Mouse (Mus musculus): ENCODE measurements around the gene Fam222a. TPM values are rescaled to one million over a fixed set of nuclear protein-coding genes. Genes with fewer than 3 reads are reported as not detected.

The Fam222a gene
- polyA plus RNA-seq, 1 experiment from 2014 or later, result 9.9 TPM

DNA sequence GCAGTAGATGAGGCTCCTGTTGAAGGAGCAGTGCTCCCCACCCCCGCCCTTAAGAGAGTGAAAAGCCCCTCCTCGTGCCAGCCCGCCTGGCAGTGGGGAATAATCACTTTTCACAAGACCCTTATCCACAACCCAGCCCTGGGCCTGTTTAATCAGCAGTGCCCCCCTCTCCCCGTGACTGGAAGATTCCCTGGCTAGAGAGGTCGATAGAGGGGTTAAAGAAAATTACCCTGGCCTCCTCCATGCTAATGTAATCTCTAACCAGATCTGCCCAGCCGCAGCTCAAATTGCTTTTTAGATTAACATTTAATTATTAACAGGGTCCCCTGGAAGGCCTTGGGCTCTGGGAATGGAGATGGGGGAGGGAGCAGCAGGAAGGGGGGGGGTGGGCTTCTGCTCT is 21.2 kb downstream of the Fam222a start:
- 33% methylated on average over 6 of the region's 6 CpGs for WGBS

DNA sequence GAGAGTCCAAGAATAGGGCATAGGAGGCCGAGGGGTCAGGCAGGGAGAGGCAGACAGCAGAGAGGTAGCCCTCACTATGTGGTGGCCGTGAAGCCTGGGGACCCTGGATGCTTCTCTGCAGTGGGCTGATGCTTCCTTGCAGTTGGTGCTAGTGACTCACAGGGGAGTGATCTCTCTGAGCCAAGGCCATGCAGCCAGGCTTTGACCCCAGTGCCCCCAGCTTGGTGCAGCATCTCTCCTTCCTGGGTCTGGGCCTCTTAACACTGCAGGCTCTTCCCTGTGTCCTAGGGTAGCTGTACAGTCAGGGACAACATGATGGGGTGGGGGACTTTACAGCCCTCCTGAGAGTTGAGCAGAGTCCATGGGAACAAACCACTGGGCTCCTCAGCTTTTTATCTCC is 21.6 kb downstream of the Fam222a start:
- H3K9ac ChIP-seq, result no peak overlapping the region
- H3K4me1 ChIP-seq, result peaks cover 93% of the 10 kb centered on the region
- WGBS, result 25% methylated on average over 2 of the region's 2 CpGs
- H3K27me3 ChIP-seq, result 0 out of 2 replicates have a peak, but pooled peaks cover 3% of the 10 kb centered on the region
- H3K4me3 ChIP-seq, result no peak overlapping the region
- H3K4me2 ChIP-seq (replicated peaks), result no peak overlapping the region
- no peaks in the 10 kb centered on the region for H3K9me3 ChIP-seq (replicated peaks)
- H3K27ac ChIP-seq, result peak overlapping the region; percentile 79
- H3K36me3 ChIP-seq, result 0 out of 2 replicates have a peak, but pooled peaks cover 3% of the 10 kb centered on the region
- ATAC-seq (ENCODE audit: low FRiP score), result peak; percentile 6; the same call in 1 of the 2 replicates

More for the DNA sequence above, 21.2 kb downstream of the Fam222a start:
- no peak overlapping the region for H3K4me3 ChIP-seq
- H3K9me3 ChIP-seq (replicated peaks), result no peaks in the 10 kb centered on the region
- no peaks in the 10 kb centered on the region for H3K36me3 ChIP-seq
- H3K27ac ChIP-seq, result peak overlapping the region; percentile 79
- no peak overlapping the region for H3K4me2 ChIP-seq (replicated peaks)
- peak; percentile 30; the same call in 1 of the 2 replicates for ATAC-seq (ENCODE audit: low FRiP score)
- H3K4me1 ChIP-seq, result peaks cover 93% of the 10 kb centered on the region
- 0 out of 2 replicates have a peak, but pooled peaks cover 3% of the 10 kb centered on the region for H3K27me3 ChIP-seq
- H3K9ac ChIP-seq, result no peak overlapping the region

DNA sequence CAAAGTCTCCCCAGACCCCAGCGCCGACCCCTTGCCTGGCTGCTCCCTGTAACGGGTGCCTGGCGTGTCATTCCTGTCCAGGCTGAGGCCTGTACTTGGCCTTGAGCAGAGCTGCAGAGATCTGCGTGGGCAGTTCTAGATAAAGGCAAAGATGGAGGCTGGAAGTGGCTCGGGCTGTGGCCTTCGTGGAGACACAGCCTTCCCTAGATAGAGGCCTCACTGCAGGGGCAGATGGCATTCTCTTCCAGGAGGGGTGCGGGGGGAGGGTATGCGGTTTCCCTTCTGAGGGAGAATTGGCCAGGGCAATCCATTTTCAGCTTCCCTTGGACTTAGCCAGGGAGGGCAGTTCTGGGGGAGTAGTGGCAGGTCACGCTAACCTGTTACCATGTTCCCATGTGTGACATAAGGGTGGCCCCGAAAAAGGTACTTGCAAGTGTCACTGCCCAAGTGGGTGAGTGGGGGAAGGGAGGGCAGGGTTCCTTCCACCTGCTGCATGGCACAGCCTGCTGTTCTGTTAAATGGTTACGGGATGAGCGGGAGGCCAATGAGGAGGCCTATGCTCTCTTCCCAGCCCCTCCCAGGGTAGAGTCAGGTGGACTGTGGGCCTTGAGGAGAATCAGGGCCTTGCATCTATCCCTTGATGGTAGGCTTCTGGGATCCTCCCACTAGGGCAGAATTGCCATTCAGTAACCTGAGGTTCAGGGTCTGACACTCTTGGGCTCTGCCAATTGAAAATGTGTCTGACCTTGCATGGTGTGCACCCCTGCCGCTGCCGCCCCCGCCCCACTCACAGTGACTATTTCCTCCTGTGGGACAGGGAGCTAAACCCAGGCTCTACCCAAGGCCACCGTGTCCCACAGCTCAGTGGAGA is 22.5 kb downstream of the Fam222a start:
- 0 out of 2 replicates have a peak, but pooled peaks cover 8% of the 10 kb centered on the region for H3K36me3 ChIP-seq
- peaks cover 88% of the 10 kb centered on the region for H3K4me1 ChIP-seq
- H3K27me3 ChIP-seq, result no peaks in the 10 kb centered on the region
- ATAC-seq (ENCODE audit: low FRiP score), result no peak
- no peak overlapping the region for H3K4me3 ChIP-seq
- H3K9ac ChIP-seq, result no peak overlapping the region
- WGBS, result 70% methylated on average over 17 of the region's 17 CpGs
- peak overlapping the region; percentile 79 for H3K27ac ChIP-seq
- peak overlapping the region; percentile 11; the same call in 1 of the 2 replicates for H3K4me2 ChIP-seq (replicated peaks)
- no peaks in the 10 kb centered on the region for H3K9me3 ChIP-seq (replicated peaks)

DNA sequence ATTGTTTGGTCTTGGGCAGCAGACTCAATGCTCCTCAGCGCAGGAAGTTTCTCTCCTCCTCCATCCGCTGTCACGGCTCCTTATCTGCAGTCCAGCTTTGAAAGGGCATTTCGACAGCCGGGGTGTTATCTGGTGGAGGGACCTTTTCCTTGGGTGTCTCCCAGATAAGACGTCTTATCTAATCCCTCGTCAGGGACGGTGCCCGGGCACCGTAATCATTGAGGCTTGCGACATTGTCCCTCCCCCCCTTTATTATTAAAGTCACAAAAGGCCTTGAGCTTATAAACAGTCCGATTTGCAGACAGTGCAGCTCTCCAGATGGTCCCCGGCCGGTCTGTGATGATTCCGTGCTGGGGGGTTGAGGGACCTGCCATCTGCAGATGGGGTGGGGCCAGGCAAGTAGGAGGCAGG is 23.3 kb downstream of the Fam222a start:
- peak; percentile 37; the same call in 1 of the 2 replicates for ATAC-seq (ENCODE audit: low FRiP score)
- H3K36me3 ChIP-seq, result 0 out of 2 replicates have a peak, but pooled peaks cover 8% of the 10 kb centered on the region
- H3K27ac ChIP-seq, result peak overlapping the region; percentile 79
- H3K9me3 ChIP-seq (replicated peaks), result no peaks in the 10 kb centered on the region
- H3K4me1 ChIP-seq, result peaks cover 81% of the 10 kb centered on the region
- 26% methylated on average over 15 of the region's 15 CpGs for WGBS
- peak overlapping the region; percentile 42; the same call in 1 of the 2 replicates for H3K9ac ChIP-seq
- no peaks in the 10 kb centered on the region for H3K27me3 ChIP-seq
- H3K4me3 ChIP-seq, result no peak overlapping the region
- peak overlapping the region; percentile 11; the same call in 1 of the 2 replicates for H3K4me2 ChIP-seq (replicated peaks)

DNA sequence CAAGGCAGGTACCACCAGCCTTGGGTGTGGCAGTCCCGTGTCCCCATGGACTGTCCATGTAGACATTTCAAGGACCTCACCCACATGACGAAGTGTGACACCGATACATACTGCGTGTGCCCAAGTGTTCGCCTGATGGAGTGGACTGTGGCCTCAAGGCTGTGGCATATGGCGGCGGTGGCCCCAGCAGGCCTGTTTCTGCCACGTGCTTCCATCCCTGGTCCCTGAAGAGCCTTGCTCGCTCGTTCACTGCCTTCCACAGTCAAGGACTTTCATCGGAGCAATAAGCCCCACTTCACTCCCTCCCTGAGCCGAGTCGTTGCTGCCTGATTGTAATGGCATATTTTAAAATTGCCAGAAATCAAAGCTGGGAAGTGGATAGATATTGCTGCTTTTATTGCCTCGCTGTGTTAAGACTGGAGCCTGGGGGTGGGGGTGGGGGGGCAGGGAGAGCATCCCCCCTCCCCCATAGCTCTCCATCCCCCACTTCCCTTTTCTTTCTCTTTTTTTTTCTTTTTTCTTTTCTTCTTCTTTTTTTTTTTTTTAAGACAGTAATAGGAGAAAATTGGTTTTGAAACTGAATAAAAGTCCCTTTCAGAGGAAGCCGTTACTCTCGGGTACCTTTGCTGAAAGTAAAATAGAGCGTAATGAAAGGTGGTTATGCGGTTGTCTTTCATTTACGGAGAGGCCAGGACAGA is 24.8 kb downstream of the Fam222a start:
- no peaks in the 10 kb centered on the region for H3K27me3 ChIP-seq
- no peaks in the 10 kb centered on the region for H3K9me3 ChIP-seq (replicated peaks)
- 0 out of 2 replicates have a peak, but pooled peaks cover 8% of the 10 kb centered on the region for H3K36me3 ChIP-seq
- H3K4me2 ChIP-seq (replicated peaks), result peak overlapping the region; percentile 15; the same call in 1 of the 2 replicates
- H3K27ac ChIP-seq, result peak overlapping the region; percentile 79
- H3K9ac ChIP-seq, result no peak overlapping the region
- H3K4me1 ChIP-seq, result peaks cover 87% of the 10 kb centered on the region
- no peak overlapping the region for H3K4me3 ChIP-seq
- ATAC-seq (ENCODE audit: low FRiP score), result 0 out of 2 replicates have a peak, but pooled peaks have one; percentile 21
- WGBS, result 47% methylated on average over 19 of the region's 19 CpGs

DNA sequence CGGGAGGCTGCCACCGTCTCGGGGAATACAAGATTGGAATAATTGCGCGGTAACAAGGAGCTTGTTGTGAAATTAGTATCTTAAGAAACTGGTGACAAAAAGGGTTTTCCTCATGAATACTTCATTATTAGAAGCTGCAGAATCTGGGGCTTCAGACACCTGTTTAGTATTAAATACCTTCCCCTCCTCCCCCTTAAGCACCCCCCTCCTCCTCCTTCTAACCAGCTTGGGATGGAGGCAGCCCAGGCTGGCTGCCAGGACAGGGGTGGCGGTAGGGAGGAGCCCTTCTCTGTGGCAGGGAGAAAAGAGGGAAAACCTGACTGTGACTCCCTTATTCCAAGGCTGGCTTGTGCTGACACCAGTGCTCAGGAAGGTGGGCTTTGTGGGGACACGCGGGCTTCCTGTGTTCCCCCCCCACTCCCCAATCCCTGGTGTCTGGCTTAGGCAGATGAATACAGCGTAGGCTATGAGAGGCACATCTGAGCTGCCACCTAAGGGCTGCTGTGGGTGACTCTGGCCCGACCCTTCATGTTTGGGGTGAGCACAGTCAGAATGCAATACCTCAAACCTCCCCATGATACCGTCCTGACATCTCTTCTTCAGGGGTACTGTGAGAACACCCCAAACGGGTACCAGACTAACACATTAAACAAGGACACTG is 25.5 kb downstream of the Fam222a start:
- H3K4me2 ChIP-seq (replicated peaks), result peak overlapping the region; percentile 15; the same call in 1 of the 2 replicates
- ATAC-seq (ENCODE audit: low FRiP score), result no peak
- no peak overlapping the region for H3K4me3 ChIP-seq
- H3K27ac ChIP-seq, result peak overlapping the region; percentile 60
- H3K4me1 ChIP-seq, result peaks cover 81% of the 10 kb centered on the region
- 58% methylated on average over 12 of the region's 12 CpGs for WGBS
- no peaks in the 10 kb centered on the region for H3K9me3 ChIP-seq (replicated peaks)
- H3K27me3 ChIP-seq, result no peaks in the 10 kb centered on the region
- H3K36me3 ChIP-seq, result 0 out of 2 replicates have a peak, but pooled peaks cover 8% of the 10 kb centered on the region
- H3K9ac ChIP-seq, result peak overlapping the region; percentile 45; the same call in 1 of the 2 replicates

DNA sequence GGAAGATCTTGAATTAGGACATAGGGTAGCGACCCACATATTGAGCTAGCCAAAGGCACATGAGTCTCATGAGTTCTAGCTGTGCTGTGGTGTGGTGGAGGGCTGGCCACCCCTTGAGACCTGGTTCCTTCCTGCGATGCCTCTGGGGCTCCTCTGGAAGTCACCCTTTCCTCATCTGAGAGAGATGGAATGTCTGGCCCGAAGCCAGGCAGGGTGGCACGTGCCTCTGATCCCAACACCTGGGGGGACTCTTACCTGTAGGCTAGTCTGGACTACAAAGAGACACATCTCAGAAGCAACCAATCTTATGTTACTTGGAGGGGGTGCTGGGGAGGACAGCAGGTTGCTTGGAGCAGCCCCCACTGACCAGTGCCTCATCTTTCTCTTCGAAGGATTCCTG is 26.1 kb downstream of the Fam222a start:
- H3K27me3 ChIP-seq, result no peaks in the 10 kb centered on the region
- 94% methylated on average over 5 of the region's 5 CpGs for WGBS
- no peaks in the 10 kb centered on the region for H3K9me3 ChIP-seq (replicated peaks)
- H3K4me1 ChIP-seq, result peaks cover 74% of the 10 kb centered on the region
- 0 out of 2 replicates have a peak overlapping the region, but pooled peaks have one; percentile 60 for H3K27ac ChIP-seq
- H3K9ac ChIP-seq, result no peak overlapping the region
- H3K4me2 ChIP-seq (replicated peaks), result no peak overlapping the region
- no peak for ATAC-seq (ENCODE audit: low FRiP score)
- 0 out of 2 replicates have a peak, but pooled peaks cover 8% of the 10 kb centered on the region for H3K36me3 ChIP-seq
- no peak overlapping the region for H3K4me3 ChIP-seq

DNA sequence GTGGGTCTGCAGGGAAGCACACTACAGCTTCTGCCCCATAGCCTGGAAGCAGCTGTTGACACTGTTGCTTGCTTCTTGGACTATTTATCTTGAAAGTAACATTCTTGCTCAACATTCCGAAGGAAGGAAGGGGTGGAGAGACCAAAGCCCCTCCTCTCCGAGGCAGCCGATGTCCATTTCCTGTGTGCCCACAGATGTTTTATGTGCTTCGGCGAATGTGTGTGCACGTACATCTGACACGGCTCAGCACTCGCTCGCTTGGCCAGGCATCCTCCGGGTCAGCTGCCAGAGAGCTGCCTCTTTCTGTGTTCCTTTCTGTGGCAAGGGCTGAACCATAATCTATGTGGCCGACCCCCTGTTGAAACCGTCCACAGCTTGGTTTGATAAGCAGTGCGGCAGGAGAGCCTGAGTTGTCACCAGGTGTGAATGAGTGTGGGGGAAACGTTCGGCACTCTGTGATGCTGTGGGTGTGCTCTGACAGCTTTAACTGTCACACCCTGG is 27.0 kb downstream of the Fam222a start:
- Histone ChIP-seq H3K9ac (no peak overlapping the region), H3K27me3 (no peaks in the 10 kb centered on the region), H3K36me3 (0 out of 2 replicates have a peak, but pooled peaks cover 8% of the 10 kb centered on the region), H3K9me3 (replicated peaks) (no peaks in the 10 kb centered on the region), H3K4me2 (replicated peaks) (no peak overlapping the region), H3K4me1 (peaks cover 68% of the 10 kb centered on the region), H3K4me3 (no peak overlapping the region), H3K27ac (no peak overlapping the region)
- 72% methylated on average over 15 of the region's 15 CpGs for WGBS
- ATAC-seq (ENCODE audit: low FRiP score), result no peak

DNA sequence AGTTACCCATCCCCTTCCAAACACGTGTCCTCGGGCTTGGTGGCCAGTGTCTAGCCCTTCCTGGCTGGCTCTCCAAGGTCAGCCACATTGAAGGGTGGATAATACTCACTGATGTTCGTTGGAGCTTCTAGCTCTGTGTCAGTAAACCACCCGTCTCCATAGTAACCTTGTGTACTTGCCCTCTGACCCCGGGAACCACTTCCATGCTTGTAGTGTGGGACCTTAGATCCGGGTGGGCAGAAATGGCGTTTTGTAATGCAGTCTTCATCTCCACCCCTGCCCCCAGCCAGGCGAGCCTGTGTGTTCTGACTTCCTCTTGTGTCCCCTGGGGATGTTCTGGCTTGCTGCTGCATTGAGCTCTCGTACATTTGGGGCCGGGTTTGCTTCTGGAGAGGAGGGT is 28.8 kb downstream of the Fam222a start:
- Histone ChIP-seq H3K27ac (0 out of 2 replicates have a peak overlapping the region, but pooled peaks have one; percentile 7), H3K9ac (no peak overlapping the region), H3K9me3 (replicated peaks) (no peaks in the 10 kb centered on the region), H3K36me3 (0 out of 2 replicates have a peak, but pooled peaks cover 8% of the 10 kb centered on the region), H3K4me2 (replicated peaks) (0 out of 2 replicates have a peak overlapping the region, but pooled peaks have one; percentile 4), H3K4me1 (peaks cover 49% of the 10 kb centered on the region), H3K27me3 (no peaks in the 10 kb centered on the region), H3K4me3 (no peak overlapping the region)
- 20% methylated on average over 10 of the region's 10 CpGs for WGBS
- ATAC-seq (ENCODE audit: low FRiP score), result no peak

DNA sequence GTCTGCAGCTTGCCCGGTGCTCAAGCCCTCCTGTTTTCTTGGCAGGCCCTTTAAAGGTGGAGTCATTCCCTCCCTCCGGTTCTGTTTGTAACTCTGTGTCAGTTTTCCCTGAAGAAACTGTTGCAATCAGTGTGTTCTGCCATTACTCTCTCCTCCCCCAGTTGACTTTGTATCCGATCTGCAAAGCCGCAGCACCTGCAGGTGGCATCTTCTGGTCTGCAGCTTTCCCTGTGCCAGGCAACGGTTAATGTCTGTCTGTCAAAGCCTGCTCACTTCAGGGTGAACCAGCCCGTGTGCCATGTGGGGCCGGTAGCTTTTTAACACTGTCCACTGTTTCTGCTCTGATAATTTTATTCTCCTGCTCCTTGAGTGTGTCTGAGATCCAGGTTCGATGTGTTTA is 29.4 kb downstream of the Fam222a start:
- H3K4me3 ChIP-seq, result no peak overlapping the region
- H3K4me2 ChIP-seq (replicated peaks), result no peak overlapping the region
- no peak overlapping the region for H3K9ac ChIP-seq
- H3K4me1 ChIP-seq, result peaks cover 48% of the 10 kb centered on the region
- H3K36me3 ChIP-seq, result 0 out of 2 replicates have a peak, but pooled peaks cover 8% of the 10 kb centered on the region
- no peaks in the 10 kb centered on the region; the same call in 1 of the 2 replicates for H3K27me3 ChIP-seq
- no peaks in the 10 kb centered on the region for H3K9me3 ChIP-seq (replicated peaks)
- no peak for ATAC-seq (ENCODE audit: low FRiP score)
- H3K27ac ChIP-seq, result 0 out of 2 replicates have a peak overlapping the region, but pooled peaks have one; percentile 7
- WGBS, result 60% methylated on average over 8 of the region's 8 CpGs

DNA sequence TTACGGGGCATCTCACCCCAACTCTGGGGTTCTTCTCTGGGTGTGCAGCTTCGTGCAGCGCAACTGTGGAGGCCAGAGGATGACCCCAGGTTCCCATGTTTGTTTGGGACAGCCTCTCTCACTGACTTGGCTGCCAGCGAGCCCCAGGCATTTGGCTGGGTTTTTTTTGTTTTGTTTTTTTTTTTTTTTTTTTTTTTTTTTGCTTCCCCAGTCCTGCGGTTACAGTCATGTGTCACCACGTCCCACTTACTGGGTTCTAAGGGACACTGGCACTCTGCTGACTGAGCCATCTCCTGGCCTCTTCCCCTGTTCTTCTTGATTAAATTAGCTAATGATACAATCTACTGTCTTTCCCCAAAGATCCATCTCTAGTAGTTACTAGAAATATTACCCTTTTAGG is 29.8 kb downstream of the Fam222a start:
- Histone ChIP-seq H3K4me1 (peaks cover 44% of the 10 kb centered on the region), H3K4me2 (replicated peaks) (no peak overlapping the region), H3K27me3 (no peaks in the 10 kb centered on the region; the same call in 1 of the 2 replicates), H3K4me3 (no peak overlapping the region), H3K9me3 (replicated peaks) (no peaks in the 10 kb centered on the region), H3K36me3 (0 out of 2 replicates have a peak, but pooled peaks cover 8% of the 10 kb centered on the region), H3K9ac (no peak overlapping the region), H3K27ac (no peak overlapping the region)
- 58% methylated on average over 6 of the region's 6 CpGs for WGBS
- ATAC-seq (ENCODE audit: low FRiP score), result no peak
